Mouse (Mus musculus) adrenal gland, postnatal 4 days (tissue): ENCODE data around the gene Gfra1. TPM values are rescaled to one million over a fixed set of nuclear protein-coding genes. Genes with fewer than 3 reads are reported as not detected.

Experiments
- total RNA-seq, 2 experiments: library from RNA; stranded (reverse); gene quantifications; 2 replicates each; pipeline ENCODE4 v1.2.3; 2021

Gfra1 gene
- total RNA-seq, 2 experiments from 2014 or later, result 6.7 to 8.2 TPM

Other genes starting within 250 kb of the Gfra1 start
- gene Ccdc172, start 56.1 kb upstream of the Gfra1 start, total RNA-seq, result not detected
- gene Pnlip, start 196.6 kb upstream of the Gfra1 start, total RNA-seq, result 1 to 10 TPM in 1 of 2 experiments, not detected in 1; 3.0 TPM